Mouse (Mus musculus): ENCODE data around the gene Pcp4l1.
"Not testable (repeated sequence)": the region's sequence is repeated elsewhere in the genome, so short reads cannot be mapped to it uniquely, and the experiment has no call there.

Pcp4l1 gene

DNA sequence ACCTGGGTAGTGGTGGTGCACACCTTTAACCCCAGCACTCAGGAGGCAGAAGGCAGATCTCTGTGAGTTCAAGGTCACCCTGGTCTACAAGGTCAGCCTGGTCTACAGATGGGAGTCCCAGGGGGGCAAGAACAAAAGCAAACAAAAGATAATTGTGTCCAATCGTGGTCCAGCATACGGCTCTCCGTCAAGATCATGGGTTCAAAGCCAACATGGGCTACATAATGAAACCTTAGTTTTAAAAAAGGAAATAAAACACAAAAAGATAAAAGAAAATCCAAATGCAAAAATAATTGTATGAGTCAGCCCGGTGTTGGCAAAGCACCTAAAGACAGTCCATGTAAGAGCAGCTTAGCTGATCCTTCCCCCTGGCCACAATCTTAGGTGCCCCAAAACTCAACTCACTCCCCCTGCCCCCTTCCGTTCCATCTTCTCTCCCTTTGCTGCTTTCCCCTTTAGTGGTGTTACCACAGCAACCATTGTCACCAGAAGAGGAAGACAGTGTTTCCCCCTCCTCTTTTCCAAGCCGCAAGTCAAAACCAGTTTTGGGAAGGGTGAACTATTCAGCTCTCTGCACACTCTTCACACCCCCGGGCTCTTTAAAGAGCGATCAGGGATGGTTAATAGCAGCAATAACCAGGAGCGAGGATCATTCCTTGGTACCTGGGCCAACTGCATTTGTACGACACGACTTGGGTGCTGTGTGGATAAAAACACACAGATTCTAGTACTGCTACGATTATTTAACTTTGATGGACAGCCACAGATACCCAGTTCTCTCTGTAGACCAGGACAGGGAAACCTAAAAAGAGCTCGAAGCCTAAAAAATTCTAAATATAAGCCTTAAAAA, 8.0 kb downstream of the Pcp4l1 start:
- DNase-seq (ENCODE audit: low spot score in 2 of 2), result no peak

DNA sequence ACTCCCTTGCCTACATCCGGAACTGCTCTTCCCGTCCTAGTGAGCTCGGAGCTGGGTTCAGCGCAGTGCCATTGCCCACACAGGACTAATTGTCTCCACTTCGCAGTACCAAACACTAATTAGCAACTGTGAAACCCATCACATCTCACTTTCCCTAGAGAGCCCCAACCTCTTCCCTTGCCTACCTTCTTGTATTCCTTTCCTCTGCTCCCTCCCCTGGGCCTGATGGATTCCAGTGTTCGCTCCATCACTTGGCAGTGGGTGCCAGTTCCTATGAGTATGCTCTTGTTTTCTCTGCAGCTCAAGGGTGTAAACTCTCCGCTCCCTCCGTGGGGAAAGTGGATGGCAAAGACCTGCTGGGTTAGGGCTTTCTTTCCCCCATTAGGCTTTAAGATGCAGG, 10.4 kb downstream of the Pcp4l1 start:
- no peak for DNase-seq (ENCODE audit: low spot score in 2 of 2)

- DNase-seq (ENCODE audit: low spot score in 2 of 2), result no peak
These were observed 11.8 kb downstream of the Pcp4l1 start for GRCm38 (mm10) chr1:171184314-171184713.

DNA sequence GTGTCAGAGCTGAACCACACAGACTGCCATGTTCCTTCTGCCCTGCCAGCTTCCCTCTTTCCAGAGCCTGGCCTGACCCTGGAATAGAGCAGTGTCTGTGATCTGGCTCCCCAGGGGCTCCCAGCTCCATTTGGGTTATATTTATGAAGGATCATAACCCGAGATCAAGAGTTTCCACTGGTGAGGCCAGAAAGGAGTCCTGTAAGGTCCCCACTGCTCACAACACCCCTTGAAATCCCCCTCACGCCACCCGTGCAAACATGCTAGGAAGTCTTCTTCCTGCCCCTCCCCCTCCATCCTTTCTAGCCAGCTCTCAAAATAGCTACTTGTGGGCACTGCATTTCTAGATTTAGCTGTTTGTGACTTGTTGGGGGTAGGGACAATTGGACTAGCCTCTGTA, 12.4 kb downstream of the Pcp4l1 start:
- DNase-seq (ENCODE audit: low spot score in 2 of 2), result no peak

- no peak for DNase-seq (ENCODE audit: low spot score in 2 of 2)
These were observed 13.0 kb downstream of the Pcp4l1 start for GRCm38 (mm10) chr1:171183025-171183424.

- no peak for DNase-seq (ENCODE audit: low spot score in 2 of 2)
These were observed 16.4 kb downstream of the Pcp4l1 start for GRCm38 (mm10) chr1:171179487-171180171.

DNA sequence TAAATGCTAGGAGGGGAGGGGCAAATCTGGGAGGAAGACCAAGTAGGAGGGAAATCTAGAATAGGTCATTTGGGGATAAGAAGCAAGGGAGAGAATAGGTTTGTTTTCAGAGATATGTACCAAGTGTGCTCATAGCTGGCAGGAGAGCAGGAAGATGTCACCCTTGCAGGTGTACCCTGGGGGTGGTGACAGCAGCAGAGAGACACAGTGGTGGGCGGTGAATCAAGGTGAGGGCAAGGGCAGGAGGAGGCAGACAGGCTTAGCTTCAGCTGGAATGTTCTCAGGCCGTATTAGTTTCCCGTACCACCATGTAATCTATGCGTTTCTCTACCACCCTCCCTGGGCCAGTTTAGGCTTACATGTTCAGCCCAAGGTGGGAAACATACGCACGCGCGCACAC, 23.3 kb downstream of the Pcp4l1 start:
- DNase-seq (ENCODE audit: low spot score in 2 of 2), result no peak

GRCm38 (mm10) chr1:171171138-171171537, 24.9 kb downstream of the Pcp4l1 start:
- DNase-seq (ENCODE audit: low spot score in 2 of 2), result no peak

GRCm38 (mm10) chr1:171169913-171170312, 26.2 kb downstream of the Pcp4l1 start:
- DNase-seq (ENCODE audit: low spot score in 2 of 2), result no peak

DNA sequence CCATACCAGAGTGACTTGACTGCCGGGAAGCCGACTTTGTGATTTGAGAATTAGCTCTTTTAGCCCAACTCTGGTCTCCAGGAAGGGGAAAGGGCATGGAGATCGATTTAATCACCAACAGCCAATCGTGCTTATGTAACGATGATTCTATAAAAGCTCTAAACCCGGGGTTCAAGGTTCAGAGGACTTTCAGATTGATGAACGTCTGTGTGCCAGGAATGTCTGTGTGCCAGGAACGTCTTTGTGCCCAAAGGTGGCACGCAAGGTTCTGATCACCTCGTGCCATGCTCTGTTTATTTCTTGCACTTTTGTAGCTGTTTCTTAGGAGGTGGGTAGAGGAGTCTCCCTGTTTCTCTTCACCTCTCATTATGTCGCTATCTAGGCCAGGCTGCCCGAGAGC, 27.2 kb downstream of the Pcp4l1 start:
- DNase-seq (ENCODE audit: low spot score in 2 of 2), result no peak

DNA sequence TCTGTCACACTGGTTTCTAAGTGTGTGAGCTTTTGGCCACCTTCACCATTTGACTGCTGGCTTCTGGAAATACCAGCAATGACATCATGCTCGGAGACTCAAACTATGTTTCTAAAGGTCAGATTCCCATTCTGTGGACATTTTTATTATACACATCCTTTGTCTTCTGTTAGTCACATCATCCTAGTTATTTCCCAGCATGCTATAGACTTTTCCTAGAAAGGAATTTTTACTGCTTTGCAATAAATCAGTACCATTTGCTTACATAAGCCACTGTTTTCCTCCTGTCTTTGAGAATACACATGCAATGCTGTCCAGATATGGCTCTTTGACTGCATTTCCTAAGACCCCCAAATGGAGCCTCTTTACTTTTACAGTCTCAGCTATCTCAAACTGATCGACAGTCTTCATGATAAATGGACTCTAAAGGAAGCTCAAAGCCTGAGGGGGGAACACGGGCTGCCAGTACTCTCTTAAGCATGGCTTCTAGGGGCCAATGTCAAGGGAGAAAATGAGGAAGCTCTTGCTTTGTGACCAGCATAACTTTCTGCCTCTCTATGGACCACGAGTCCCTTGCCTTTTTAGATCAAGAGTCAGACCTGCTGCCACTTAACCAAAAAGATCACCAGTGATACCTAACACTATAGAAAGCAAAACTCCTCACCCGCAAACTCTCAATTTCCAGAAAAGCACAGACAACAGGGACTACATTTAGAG, 30.3 kb downstream of the Pcp4l1 start:
- no peak for DNase-seq (ENCODE audit: low spot score in 2 of 2)

DNA sequence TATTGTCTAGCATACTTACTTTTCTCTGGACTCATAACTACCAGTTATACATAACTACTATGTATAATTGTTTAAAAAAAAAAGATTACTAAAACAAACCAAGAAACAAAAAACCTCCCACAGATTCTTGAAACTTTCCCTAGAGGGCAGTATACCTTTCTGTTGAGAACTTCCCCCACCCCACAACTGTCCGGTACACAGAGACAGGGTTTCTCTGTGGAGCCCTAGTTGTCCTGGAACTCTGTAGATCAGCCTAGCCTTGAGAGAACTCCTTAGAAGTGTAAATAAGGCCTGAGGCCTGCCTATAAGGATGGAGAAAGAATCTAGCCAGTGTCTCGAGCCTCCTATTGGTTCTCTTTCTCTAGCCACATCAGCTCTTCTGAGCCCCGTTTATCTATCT, 31.8 kb downstream of the Pcp4l1 start:
- no peak for DNase-seq (ENCODE audit: low spot score in 2 of 2)

DNA sequence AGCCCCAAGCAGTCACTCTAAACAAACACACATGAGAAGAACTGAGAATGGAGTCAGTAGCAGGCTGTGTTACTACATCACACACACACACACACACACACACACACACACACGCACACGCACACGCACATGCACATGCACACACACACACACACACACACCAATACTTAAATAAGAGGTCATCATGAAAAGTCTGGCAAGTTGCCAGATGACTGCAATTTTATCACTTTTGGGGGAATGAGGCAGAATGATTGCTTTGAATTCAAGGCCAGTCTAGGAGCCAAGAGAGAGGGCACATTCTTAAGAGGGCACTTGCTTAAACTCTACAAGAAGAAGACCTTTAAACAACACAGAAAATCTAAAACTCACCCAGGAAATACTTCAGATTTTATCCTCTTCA, 33.5 kb downstream of the Pcp4l1 start:
- no peak for DNase-seq (ENCODE audit: low spot score in 2 of 2)

DNA sequence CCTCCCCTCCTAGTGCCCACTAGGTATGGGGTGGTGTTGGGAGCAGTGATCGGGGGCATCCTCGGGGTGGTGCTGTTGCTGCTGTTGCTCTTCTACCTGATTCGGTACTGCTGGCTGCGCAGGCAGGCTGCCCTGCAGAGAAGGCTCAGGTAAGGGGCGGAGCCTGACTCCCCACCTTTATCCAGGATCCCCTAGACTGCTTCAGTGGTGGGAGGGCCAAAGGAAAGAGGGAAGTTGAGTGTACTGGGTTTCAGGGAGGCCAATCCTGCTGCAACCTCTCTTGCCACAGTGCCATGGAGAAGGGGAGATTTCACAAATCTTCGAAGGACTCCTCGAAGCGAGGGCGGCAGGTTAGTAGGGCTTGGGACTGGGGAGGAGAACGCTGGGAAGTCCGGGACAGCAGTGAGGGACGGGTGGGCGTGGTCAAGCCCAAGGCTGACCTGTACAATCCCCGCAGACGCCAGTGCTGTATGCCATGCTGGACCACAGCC, 36.5 kb downstream of the Pcp4l1 start:
- no peak for DNase-seq (ENCODE audit: low spot score in 2 of 2)

DNA sequence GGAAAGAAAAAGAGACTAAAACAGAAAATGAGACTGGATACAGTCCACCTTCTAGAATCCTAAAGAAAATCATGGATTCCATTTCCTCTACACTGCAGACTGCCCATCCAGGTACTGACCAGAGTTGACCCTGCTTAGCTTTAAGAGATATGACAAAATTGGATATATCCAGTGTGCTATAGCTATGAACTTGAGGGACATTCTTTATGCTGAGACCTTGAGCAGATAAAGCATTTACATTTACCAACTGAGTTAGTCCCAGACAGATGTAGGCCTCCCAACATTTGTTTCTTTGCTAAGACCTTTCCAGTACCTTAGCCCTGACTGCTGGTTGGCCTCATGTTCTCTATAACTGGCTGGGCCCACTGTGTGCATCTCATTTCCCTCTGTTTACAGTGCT, 38.1 kb downstream of the Pcp4l1 start:
- DNase-seq (ENCODE audit: low spot score in 2 of 2), result no peak

DNA sequence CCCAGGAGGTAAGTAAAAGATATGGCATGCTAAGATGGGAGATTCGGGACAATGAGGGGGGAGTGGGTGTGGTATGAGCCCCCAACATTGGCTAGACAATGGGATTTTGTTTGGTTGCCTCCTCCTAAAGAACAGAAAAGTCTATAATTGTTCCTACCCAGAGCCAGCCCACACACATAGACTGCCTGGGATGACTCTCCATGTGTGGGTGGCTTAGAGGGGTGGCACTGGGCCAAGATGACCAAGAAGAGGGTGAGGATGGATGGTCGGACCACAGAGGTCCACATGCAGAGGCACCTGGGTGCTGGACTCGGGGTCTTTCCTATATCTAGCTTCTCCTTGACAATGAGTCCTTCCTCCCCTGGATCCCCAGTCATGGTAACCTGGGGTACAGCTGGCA, 39.4 kb downstream of the Pcp4l1 start:
- DNase-seq (ENCODE audit: low spot score in 2 of 2), result no peak

GRCm38 (mm10) chr1:171151966-171152365, 44.1 kb downstream of the Pcp4l1 start:
- no peak for DNase-seq (ENCODE audit: low spot score in 2 of 2)

DNA sequence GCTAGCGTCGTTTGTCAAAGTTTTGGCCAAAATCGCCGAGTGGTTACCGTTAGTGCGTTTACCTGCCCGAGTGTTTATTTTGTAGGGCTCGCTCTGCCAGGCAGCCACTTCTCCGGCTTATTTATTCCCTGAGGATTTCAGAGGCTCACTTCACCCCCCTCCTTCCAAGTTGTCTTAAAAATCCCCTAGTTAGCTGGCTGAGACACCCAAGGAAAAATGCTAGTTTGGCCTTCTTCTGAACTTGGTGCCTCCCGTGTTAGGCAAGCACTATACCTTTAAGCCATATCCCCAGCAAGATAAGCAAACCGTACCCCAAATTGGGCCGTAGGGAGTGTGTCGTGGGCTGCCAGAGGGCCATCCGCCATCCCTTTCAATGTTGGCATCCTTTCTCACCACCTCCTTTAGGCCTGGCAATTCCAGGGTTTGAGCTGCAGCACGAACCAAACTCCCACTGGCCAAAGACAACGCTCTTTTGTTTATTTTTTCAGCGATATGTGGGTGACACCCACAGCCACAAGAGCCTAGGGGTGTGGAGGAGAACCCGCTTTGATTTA, 45.2 kb downstream of the Pcp4l1 start:
- no peak for DNase-seq (ENCODE audit: low spot score in 2 of 2)

GRCm38 (mm10) chr1:171149974-171150760, 45.9 kb downstream of the Pcp4l1 start, which contains the start of the genes Sdhc and Mpz:
Gene Sdhc, minus strand, starts transcription at chr1:171150603.
Gene Mpz, plus strand, starts transcription at chr1:171150711.
- peak; percentile 92 to 94 for DNase-seq (ENCODE audit: low spot score in 2 of 2)

GRCm38 (mm10) chr1:171142981-171143380, 53.1 kb downstream of the Pcp4l1 start:
- DNase-seq (ENCODE audit: low spot score in 2 of 2), result not testable (repeated sequence)
